Mouse (Mus musculus) midbrain, postnatal 0 days (tissue): ENCODE results near the gene Gm20708. TPM values are rescaled to one million over a fixed set of nuclear protein-coding genes. Genes with fewer than 3 reads are reported as not detected.

ENCODE experiments used
- ATAC-seq: fragments of 200-750 bp; cut with Nextera tagmentation; 2 replicates; pipeline ENCODE4 v1.8.0; 2017; ENCODE audit warnings: moderate number of reproducible peaks, mild to moderate bottlenecking, moderate TSS enrichment, moderate library complexity; ENCODE audit not compliant: low FRiP score
- DNase-seq: peaks from one replicate; pipeline ENCODE4 v3.0.0-alpha.2; 2015; ENCODE audit warnings: low spot score
- H3K27ac ChIP-seq: fragments of 300-500 bp; sonication (generic); 2 replicates; pipeline ENCODE4 v1.5.1; 2014; ENCODE audit warnings: low read depth, mild to moderate bottlenecking, low read length, mixed read lengths
- H3K27me3 ChIP-seq: fragments of 300-500 bp; sonication (generic); 2 replicates; pipeline ENCODE4 v1.6.1; 2014; ENCODE audit warnings: low read length, control low read depth, mixed read lengths; ENCODE audit not compliant: insufficient read depth
- H3K36me3 ChIP-seq: fragments of 300-500 bp; sonication (generic); 2 replicates; pipeline ENCODE4 v1.6.1; 2014; ENCODE audit warnings: low read length, control low read depth, mixed read lengths; ENCODE audit not compliant: insufficient read depth
- H3K4me1 ChIP-seq: fragments of 300-500 bp; sonication (generic); 2 replicates; pipeline ENCODE4 v1.6.1; 2014; ENCODE audit warnings: mild to moderate bottlenecking, control low read depth, antibody characterized with exemption, low read length, mixed read lengths; ENCODE audit not compliant: insufficient read depth
- H3K4me2 ChIP-seq: fragments of 300-500 bp; sonication (generic); 2 replicates; pipeline ENCODE4 v1.6.1; 2014; ENCODE audit warnings: low read depth, mild to moderate bottlenecking, low read length, mixed read lengths; ENCODE audit not compliant: poor library complexity, severe bottlenecking
- H3K4me3 ChIP-seq: fragments of 300-500 bp; sonication (generic); 2 replicates; pipeline ENCODE4 v1.5.1; 2014; ENCODE audit warnings: low read depth, mild to moderate bottlenecking, low read length, moderate library complexity
- H3K9ac ChIP-seq: fragments of 300-500 bp; sonication (generic); replicated peaks from 2 replicates; pipeline ENCODE4 v1.6.1; 2014; ENCODE audit warnings: mild to moderate bottlenecking, low read length, moderate library complexity, mixed read lengths; ENCODE audit not compliant: poor library complexity, severe bottlenecking
- H3K9me3 ChIP-seq: fragments of 300-500 bp; sonication (generic); 2 replicates; pipeline ENCODE4 v1.6.1; 2016; ENCODE audit warnings: low read length, control low read depth
- CTCF ChIP-seq: IDR thresholded peaks from 2 replicates; pipeline ENCODE4 v1.5.1; 2016; ENCODE audit warnings: antibody characterized with exemption, mild to moderate bottlenecking
- WGBS: fragments of 180-500 bp; shearing (Covaris S2); extraction: QIAGEN DNeasy Blood & Tissue Kit; methylation state at CpG from one replicate; pipeline ENCODE4 v1.1.7; 2014; 5-methylcytosine and 5-hydroxymethylcytosine counted together
- polyA plus RNA-seq: library from polyadenylated mRNA; unstranded; fragments of >200 nt; fragmentation: Nextera tagmentation; extraction: Ambion mirVana; gene quantifications from 2 replicates; pipeline ENCODE4 v1.2.1, GENCODE M21; 2015
- total RNA-seq: library from RNA; depleted of rRNA; stranded (reverse); fragments of >200 nt; gene quantifications from 2 replicates; pipeline ENCODE4 v1.2.3, GENCODE M21; 2014

Gene Gm20708
- total and polyA plus RNA-seq, 2 experiments from 2014 or later, result 1.2 TPM; not detected in 1

- H3K36me3 ChIP-seq, result no peaks in the 10 kb centered on the region
- peaks cover 3% of the 10 kb centered on the region; the same call in 1 of the 2 replicates for H3K27me3 ChIP-seq
- no peak overlapping the region for H3K4me3 ChIP-seq
- no peaks in the 10 kb centered on the region for H3K4me1 ChIP-seq
- 93% methylated on average over 10 of the region's 10 CpGs for WGBS
- no peak overlapping the region for H3K9ac ChIP-seq
- TF ChIP-seq CTCF, result no peak
- no peak overlapping the region for H3K4me2 ChIP-seq
- H3K9me3 ChIP-seq, result no peaks in the 10 kb centered on the region
- ATAC-seq (no peak), DNase-seq (no peak)
- H3K27ac ChIP-seq, result no peak overlapping the region
Observed at GRCm38 (mm10) chr11:117774925-117775324, 34.5 kb upstream of the Gm20708 start.

DNA sequence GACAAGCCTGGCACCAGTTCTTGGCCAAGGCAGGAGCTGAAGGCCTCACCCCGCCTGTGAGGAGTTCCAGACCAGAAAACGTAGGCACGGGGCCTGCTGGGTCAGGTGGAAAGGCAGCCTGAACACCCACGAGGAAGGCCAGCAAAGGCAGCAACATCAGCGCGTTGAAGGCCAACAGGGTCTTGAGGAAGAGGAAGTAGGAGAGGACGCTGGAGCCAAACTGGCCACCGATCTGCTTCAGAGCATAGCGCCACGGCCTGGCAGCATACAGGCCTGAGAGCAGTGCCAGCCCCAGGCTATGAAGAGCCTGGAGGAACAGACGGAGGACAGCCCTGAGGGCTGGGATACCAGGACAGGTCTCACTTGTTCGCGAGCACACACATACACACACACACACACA is 33.9 kb upstream of the Gm20708 start:
- Histone ChIP-seq H3K4me3 (no peak overlapping the region), H3K27ac (no peak overlapping the region), H3K9ac (no peak overlapping the region), H3K4me2 (no peak overlapping the region), H3K27me3 (peaks cover 9% of the 10 kb centered on the region), H3K4me1 (no peaks in the 10 kb centered on the region), H3K36me3 (no peaks in the 10 kb centered on the region), H3K9me3 (no peaks in the 10 kb centered on the region)
- DNase-seq (no peak), ATAC-seq (no peak)
- TF ChIP-seq CTCF, result no peak
- 96% methylated on average over 13 of the region's 13 CpGs for WGBS

- Histone ChIP-seq H3K4me1 (no peaks in the 10 kb centered on the region; the same call in 1 of the 2 replicates), H3K4me2 (no peak overlapping the region), H3K27ac (no peak overlapping the region), H3K9me3 (no peaks in the 10 kb centered on the region), H3K27me3 (peaks cover 14% of the 10 kb centered on the region), H3K4me3 (no peak overlapping the region), H3K9ac (no peak overlapping the region), H3K36me3 (no peaks in the 10 kb centered on the region)
- no peak for ATAC-seq
- TF ChIP-seq CTCF, result no peak
- no peak for DNase-seq
- WGBS, result 87% methylated on average over 14 of the region's 14 CpGs
Observed at GRCm38 (mm10) chr11:117776085-117776792, 33.2 kb upstream of the Gm20708 start.

GRCm38 (mm10) chr11:117777111-117777510 is 32.4 kb upstream of the Gm20708 start:
- H3K27me3 ChIP-seq, result peaks cover 23% of the 10 kb centered on the region
- no peak overlapping the region for H3K9ac ChIP-seq
- ATAC-seq (no peak), DNase-seq (no peak)
- no peak overlapping the region for H3K4me3 ChIP-seq
- no peak overlapping the region for H3K4me2 ChIP-seq
- H3K4me1 ChIP-seq, result no peaks in the 10 kb centered on the region; the same call in 1 of the 2 replicates
- H3K36me3 ChIP-seq, result no peaks in the 10 kb centered on the region
- H3K9me3 ChIP-seq, result no peaks in the 10 kb centered on the region
- WGBS, result 79% methylated on average over 5 of the region's 5 CpGs
- no peak overlapping the region for H3K27ac ChIP-seq
- no peak for TF ChIP-seq CTCF

GRCm38 (mm10) chr11:117778031-117778430 is 31.4 kb upstream of the Gm20708 start:
- Histone ChIP-seq H3K9ac (no peak overlapping the region), H3K4me3 (no peak overlapping the region), H3K4me2 (no peak overlapping the region), H3K27ac (no peak overlapping the region), H3K4me1 (no peaks in the 10 kb centered on the region; the same call in 1 of the 2 replicates), H3K9me3 (no peaks in the 10 kb centered on the region), H3K27me3 (peaks cover 24% of the 10 kb centered on the region), H3K36me3 (no peaks in the 10 kb centered on the region)
- 91% methylated on average over 11 of the region's 11 CpGs for WGBS
- DNase-seq (no peak), ATAC-seq (no peak)
- no peak for TF ChIP-seq CTCF

GRCm38 (mm10) chr11:117778851-117779433 is 30.5 kb upstream of the Gm20708 start:
- Histone ChIP-seq H3K4me1 (no peaks in the 10 kb centered on the region; the same call in 1 of the 2 replicates), H3K9ac (no peak overlapping the region), H3K4me2 (no peak overlapping the region; the same call in 1 of the 2 replicates), H3K27me3 (peaks cover 26% of the 10 kb centered on the region), H3K9me3 (no peaks in the 10 kb centered on the region), H3K36me3 (no peaks in the 10 kb centered on the region), H3K27ac (peak overlapping the region; percentile 57), H3K4me3 (no peak overlapping the region)
- 77% methylated on average over 12 of the region's 12 CpGs for WGBS
- no peak for TF ChIP-seq CTCF
- ATAC-seq (no peak), DNase-seq (no peak)
